Mouse (Mus musculus) heart, postnatal 36 days (tissue): ENCODE results near the gene Phf6. TPM values are rescaled to one million over a fixed set of nuclear protein-coding genes. Genes with fewer than 3 reads are reported as not detected.
"Not testable (repeated sequence)": the region's sequence is repeated elsewhere in the genome, so short reads cannot be mapped to it uniquely, and the experiment has no call there.

Experiments
- DNase-seq, 2 experiments: peaks; one replicate each; pipeline ENCODE4 v3.0.0; 2021 to 2022
- intact Hi-C: fragments of 180-260 bp; cut with DNase I; formaldehyde crosslinking; loops from one replicate; pipeline ENCODE4 v1.15.1; 2025
- total RNA-seq, 2 experiments: library from RNA; stranded (reverse); gene quantifications; 2 replicates each; pipeline ENCODE4 v1.2.3; 2021

The Phf6 gene
- total RNA-seq, 2 experiments from 2014 or later: 4.4 to 5.3 TPM

- DNase-seq: peak; percentile 38 to 49
- intact Hi-C loops: no loop called here
Observed at GRCm38 (mm10) chrX:52971211-52972006, 59.3 kb downstream of the Phf6 start.

GRCm38 (mm10) chrX:52972129-52972528 lies 60.1 kb downstream of the Phf6 start:
- intact Hi-C loops: no loop called here
- DNase-seq: no peak

- intact Hi-C loops: no loop called here
- DNase-seq: no peak
Observed at GRCm38 (mm10) chrX:52972680-52973079, 60.6 kb downstream of the Phf6 start.

- DNase-seq: no peak
- intact Hi-C loops: no loop called here
Observed at GRCm38 (mm10) chrX:52978576-52978975, 66.5 kb downstream of the Phf6 start.

DNA sequence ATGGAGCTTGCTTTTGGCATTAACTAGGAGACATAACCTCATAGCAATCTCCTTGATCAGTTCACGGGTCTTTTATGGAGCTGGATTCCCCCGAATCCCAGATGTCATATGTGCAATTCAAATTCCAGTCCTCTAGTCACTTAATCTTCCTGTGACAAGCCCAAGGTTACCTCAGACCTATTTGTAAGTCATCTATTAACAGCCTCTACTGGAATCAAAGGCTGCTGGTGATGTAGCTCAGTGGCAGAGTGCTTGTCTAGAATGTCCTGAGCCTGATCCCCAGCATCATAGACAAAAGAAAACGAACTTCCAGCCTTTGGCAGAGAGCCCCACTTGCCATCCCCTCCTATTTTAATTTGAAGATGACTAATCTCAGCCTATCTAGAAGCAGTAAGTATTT lies 69.3 kb downstream of the Phf6 start:
- intact Hi-C loops: loop anchor here (5.0 kb wide), 1 partner anchor 69 kb away; the partner anchor contains the start of gene Phf6
- DNase-seq: no peak

- peak; percentile 82 to 89 for DNase-seq
- intact Hi-C loops: no loop called here
Observed at GRCm38 (mm10) chrX:52987905-52988783, 76.1 kb downstream of the Phf6 start, which contains the start of gene Hprt. TSS of gene Hprt (plus strand) at chrX:52988137.

GRCm38 (mm10) chrX:52994726-52995125 lies 82.7 kb downstream of the Phf6 start:
- intact Hi-C loops: loop anchor here (10.0 kb wide), 1 partner anchor 370 kb away; no protein-coding TSS in a partner anchor

DNA sequence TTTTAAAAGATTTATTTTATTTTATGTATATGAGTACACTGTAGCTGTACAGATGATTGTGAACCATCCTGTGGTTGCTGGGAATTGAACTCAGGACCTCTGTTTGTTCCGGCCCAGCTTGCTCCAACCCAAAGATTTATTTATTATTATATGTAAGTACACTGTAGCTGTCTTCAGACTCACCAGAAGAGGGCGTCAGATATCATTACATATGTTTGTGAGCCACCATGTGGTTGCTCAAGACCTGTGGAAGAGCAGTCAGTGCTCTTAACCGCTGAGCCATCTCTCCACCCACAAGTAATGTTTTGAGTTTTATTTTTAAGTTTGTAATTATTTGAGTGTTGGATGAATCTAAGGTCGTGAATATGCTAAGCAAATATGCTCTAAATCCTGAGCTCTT lies 92.8 kb downstream of the Phf6 start:
- DNase-seq, intact Hi-C loops: not testable (repeated sequence)

More at GRCm38 (mm10) chrX:52994726-52995125, 82.7 kb downstream of the Phf6 start:
- DNase-seq: not testable (repeated sequence)

DNA sequence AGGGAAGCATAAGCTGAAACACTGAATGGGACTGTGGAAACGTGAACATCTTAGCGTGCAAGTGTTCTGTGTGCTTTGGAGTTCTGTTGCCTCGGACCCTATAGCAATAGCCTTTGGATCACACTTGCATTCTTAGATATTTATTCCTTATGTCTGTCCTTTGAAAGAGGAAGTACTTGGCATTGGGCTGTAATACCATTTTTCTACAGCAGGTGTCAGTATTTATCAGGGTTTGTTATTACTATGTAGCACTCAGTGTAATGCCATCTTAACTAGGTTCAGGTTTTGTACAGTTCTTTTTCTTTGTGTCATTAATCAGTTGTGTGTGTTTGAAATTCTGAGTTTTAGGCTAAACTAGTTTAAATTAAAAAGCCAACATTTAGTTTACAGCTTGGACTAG lies 94.0 kb downstream of the Phf6 start:
- peak in 1 of 2 experiments; percentile 18 for DNase-seq
- intact Hi-C loops: loop anchor here (1.0 kb wide), 1 partner anchor 249 kb away; no protein-coding TSS in a partner anchor

Other genes starting within 250 kb of the Phf6 start
- under 1 TPM; 0.27 to 0.58 TPM for gene Ccdc160, start 121.1 kb upstream of the Phf6 start, total RNA-seq
- gene Hprt, start 75.9 kb downstream of the Phf6 start, total RNA-seq: 10 to 100 TPM; 54.5 to 68.1 TPM